Mouse (Mus musculus): ENCODE measurements around the gene Cacfd1. TPM values are rescaled to one million over a fixed set of nuclear protein-coding genes. Genes with fewer than 3 reads are reported as not detected.

Cacfd1 gene
- polyA plus RNA-seq, 2 experiments, result 8.8 to 11.8 TPM

GRCm38 (mm10) chr2:27028437-27029015, 18.8 kb downstream of the Cacfd1 start:
- H3K27ac ChIP-seq, result no peak overlapping the region
- no peak for DNase-seq (ENCODE audit: low read depth in 3 of 3, low spot score in 3 of 3)
- no peaks in the 10 kb centered on the region for H3K9me3 ChIP-seq (ENCODE audit: control insufficient read depth, low read length)
- no peak for ATAC-seq (ENCODE audit: insufficient read depth)
- 21% methylated on average over 4 of the region's 4 CpGs for WGBS (ENCODE audit: insufficient replicate concordance)
- 0 out of 4 replicates have a peak, but pooled peaks cover 0 to 2% of the 10 kb centered on the region in 2 experiments for H3K4me1 ChIP-seq (replicated peaks; ENCODE audit: control insufficient read depth in 2 of 2, insufficient read depth in 2 of 2, low read length in 1 of 2)
- H3K9ac ChIP-seq (replicated peaks), result no peak overlapping the region
- peak overlapping the region; percentile 8; the same call in 1 of the 2 replicates for H3K4me2 ChIP-seq (ENCODE audit: low read depth)
- no peaks in the 10 kb centered on the region for H3K36me3 ChIP-seq (replicated peaks; ENCODE audit: control insufficient read depth, insufficient read depth, low read depth)
- H3K4me3 ChIP-seq (ENCODE audit: insufficient read depth in 1 of 2, low read depth in 2 of 2, low read length in 2 of 2), result no peak overlapping the region
- TF ChIP-seq EP300 (IDR thresholded peaks at IDR 0.05; ENCODE audit: low read depth) (no peak), CTCF (IDR thresholded peaks at IDR 0.05; ENCODE audit: low read depth) (no peak)
- H3K27me3 ChIP-seq (ENCODE audit: control insufficient read depth, insufficient read depth, low read length), result no peaks in the 10 kb centered on the region

DNA sequence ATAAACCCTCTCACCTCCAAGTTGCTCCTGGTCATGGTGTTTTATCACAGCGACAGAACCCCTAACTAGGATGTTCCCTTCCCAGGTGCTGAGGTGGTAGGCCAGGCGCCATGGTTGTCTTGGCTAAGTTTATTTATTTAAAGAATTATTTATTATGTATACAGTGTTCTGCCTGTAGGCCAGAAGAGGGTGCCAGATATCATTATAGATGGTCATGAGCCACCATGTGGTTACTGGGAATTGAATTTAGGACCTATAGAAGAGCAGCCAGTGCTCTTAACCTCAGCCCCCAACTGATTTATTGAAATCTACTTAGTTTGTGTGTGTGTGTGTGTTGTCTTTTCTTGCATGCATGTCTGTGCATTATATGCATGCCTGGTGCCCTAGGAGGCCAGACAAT, 22.6 kb downstream of the Cacfd1 start:
- H3K4me3 ChIP-seq (ENCODE audit: insufficient read depth in 1 of 2, low read depth in 2 of 2, low read length in 2 of 2), result no peak overlapping the region
- H3K4me1 ChIP-seq (replicated peaks; ENCODE audit: control insufficient read depth in 2 of 2, insufficient read depth in 2 of 2, low read length in 1 of 2), result 0 out of 4 replicates have a peak, but pooled peaks cover 0 to 2% of the 10 kb centered on the region in 2 experiments
- H3K9me3 ChIP-seq (ENCODE audit: control insufficient read depth, low read length), result no peaks in the 10 kb centered on the region
- TF ChIP-seq CTCF (IDR thresholded peaks at IDR 0.05; ENCODE audit: low read depth), result no peak
- TF ChIP-seq EP300 (IDR thresholded peaks at IDR 0.05; ENCODE audit: low read depth), result no peak
- H3K9ac ChIP-seq (replicated peaks), result no peak overlapping the region
- no peak overlapping the region for H3K4me2 ChIP-seq (ENCODE audit: low read depth)
- no peak overlapping the region for H3K27ac ChIP-seq
- no peaks in the 10 kb centered on the region for H3K36me3 ChIP-seq (replicated peaks; ENCODE audit: control insufficient read depth, insufficient read depth, low read depth)
- DNase-seq (ENCODE audit: low read depth in 3 of 3, low spot score in 3 of 3), result no peak
- 50% methylated on average over 2 of the region's 2 CpGs for WGBS (ENCODE audit: insufficient replicate concordance)
- H3K27me3 ChIP-seq (ENCODE audit: control insufficient read depth, insufficient read depth, low read length), result no peaks in the 10 kb centered on the region
- ATAC-seq (ENCODE audit: insufficient read depth), result no peak

DNA sequence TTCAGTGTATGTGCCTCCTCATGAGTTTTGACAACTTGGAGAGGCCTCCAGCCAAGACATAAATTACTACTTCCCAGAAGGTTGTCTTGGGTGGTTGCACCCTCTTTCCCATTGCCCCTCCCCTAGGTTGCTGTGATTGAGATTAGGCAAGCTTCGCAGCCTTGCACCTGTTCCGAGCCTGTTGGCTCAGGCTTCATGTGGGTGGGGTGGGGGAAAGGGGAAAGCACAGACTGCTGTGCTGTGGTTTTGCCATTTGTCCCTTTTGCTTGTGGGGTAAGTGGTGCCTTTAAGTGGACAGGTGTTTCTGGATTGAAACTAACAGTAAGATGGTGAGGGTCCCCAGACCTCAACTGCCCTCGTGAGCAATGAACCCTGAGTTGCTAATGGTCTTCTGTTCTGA, 26.3 kb downstream of the Cacfd1 start:
- ATAC-seq (ENCODE audit: insufficient read depth), result no peak
- Histone ChIP-seq H3K4me2 (ENCODE audit: low read depth) (no peak overlapping the region), H3K9me3 (ENCODE audit: control insufficient read depth, low read length) (no peaks in the 10 kb centered on the region), H3K36me3 (replicated peaks; ENCODE audit: control insufficient read depth, insufficient read depth, low read depth) (no peaks in the 10 kb centered on the region), H3K27ac (no peak overlapping the region), H3K4me1 (replicated peaks; ENCODE audit: control insufficient read depth in 2 of 2, insufficient read depth in 2 of 2, low read length in 1 of 2) (no peaks in the 10 kb centered on the region), H3K9ac (replicated peaks) (no peak overlapping the region), H3K27me3 (ENCODE audit: control insufficient read depth, insufficient read depth, low read length) (no peaks in the 10 kb centered on the region), H3K4me3 (ENCODE audit: insufficient read depth in 1 of 2, low read depth in 2 of 2, low read length in 2 of 2) (no peak overlapping the region)
- WGBS (ENCODE audit: insufficient replicate concordance), result 33% methylated on average over 3 of the region's 3 CpGs
- no peak for TF ChIP-seq EP300 (IDR thresholded peaks at IDR 0.05; ENCODE audit: low read depth)
- no peak for DNase-seq (ENCODE audit: low read depth in 3 of 3, low spot score in 3 of 3)

GRCm38 (mm10) chr2:27037008-27037407, 27.3 kb downstream of the Cacfd1 start:
- Histone ChIP-seq H3K4me3 (ENCODE audit: insufficient read depth in 1 of 2, low read depth in 2 of 2, low read length in 2 of 2) (no peak overlapping the region), H3K27me3 (ENCODE audit: control insufficient read depth, insufficient read depth, low read length) (no peaks in the 10 kb centered on the region), H3K9ac (replicated peaks) (no peak overlapping the region), H3K36me3 (replicated peaks; ENCODE audit: control insufficient read depth, insufficient read depth, low read depth) (no peaks in the 10 kb centered on the region), H3K4me2 (ENCODE audit: low read depth) (no peak overlapping the region), H3K9me3 (ENCODE audit: control insufficient read depth, low read length) (no peaks in the 10 kb centered on the region), H3K27ac (no peak overlapping the region), H3K4me1 (replicated peaks; ENCODE audit: control insufficient read depth in 2 of 2, insufficient read depth in 2 of 2, low read length in 1 of 2) (peaks cover 0 to 2% of the 10 kb centered on the region in 2 experiments; a peak in 1 of 4 replicates)
- no peak for DNase-seq (ENCODE audit: low read depth in 3 of 3, low spot score in 3 of 3)
- TF ChIP-seq EP300 (IDR thresholded peaks at IDR 0.05; ENCODE audit: low read depth), result no peak
- TF ChIP-seq CTCF (IDR thresholded peaks at IDR 0.05; ENCODE audit: low read depth), result no peak
- WGBS (ENCODE audit: insufficient replicate concordance), result 53% methylated on average over 4 of the region's 4 CpGs
- ATAC-seq (ENCODE audit: insufficient read depth), result no peak

DNA sequence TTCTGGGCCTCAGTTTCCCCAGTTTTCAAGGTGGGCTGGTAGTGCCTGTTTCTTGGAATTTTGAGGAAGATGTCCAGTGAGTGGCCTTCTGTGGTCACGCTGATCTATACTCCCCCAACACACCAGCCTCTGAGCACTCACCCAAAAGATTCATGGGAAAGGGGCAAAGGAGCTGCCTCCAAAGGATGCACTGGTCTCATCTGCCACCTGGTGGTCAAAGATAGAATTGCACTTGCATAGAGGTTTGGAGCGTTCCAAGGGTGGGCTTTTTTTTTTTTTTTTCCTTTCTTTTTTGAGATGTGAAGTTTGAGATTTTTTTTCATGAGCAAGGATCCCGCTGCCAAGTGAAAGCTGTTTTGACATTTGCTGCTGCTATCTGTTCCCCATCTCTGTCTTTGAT, 28.9 kb downstream of the Cacfd1 start:
- H3K9ac ChIP-seq (replicated peaks), result no peak overlapping the region
- H3K27me3 ChIP-seq (ENCODE audit: control insufficient read depth, insufficient read depth, low read length), result no peaks in the 10 kb centered on the region
- no peaks in the 10 kb centered on the region for H3K9me3 ChIP-seq (ENCODE audit: control insufficient read depth, low read length)
- H3K36me3 ChIP-seq (replicated peaks; ENCODE audit: control insufficient read depth, insufficient read depth, low read depth), result no peaks in the 10 kb centered on the region
- peaks cover 0 to 7% of the 10 kb centered on the region in 2 experiments; a peak in 1 of 4 replicates for H3K4me1 ChIP-seq (replicated peaks; ENCODE audit: control insufficient read depth in 2 of 2, insufficient read depth in 2 of 2, low read length in 1 of 2)
- TF ChIP-seq CTCF (IDR thresholded peaks at IDR 0.05; ENCODE audit: low read depth), result peak; percentile 93
- TF ChIP-seq EP300 (IDR thresholded peaks at IDR 0.05; ENCODE audit: low read depth), result no peak
- no peak for ATAC-seq (ENCODE audit: insufficient read depth)
- H3K4me3 ChIP-seq (ENCODE audit: insufficient read depth in 1 of 2, low read depth in 2 of 2, low read length in 2 of 2), result no peak overlapping the region
- 0% methylated on average over 3 of the region's 3 CpGs for WGBS (ENCODE audit: insufficient replicate concordance)
- DNase-seq (ENCODE audit: low read depth in 3 of 3, low spot score in 3 of 3), result peak; percentile 25 to 44 (median 31)
- no peak overlapping the region for H3K27ac ChIP-seq
- H3K4me2 ChIP-seq (ENCODE audit: low read depth), result no peak overlapping the region

Measured in liver, embryonic 14.5 days (tissue).